Mouse (Mus musculus) midbrain, embryonic 13.5 days (tissue): ENCODE measurements around the gene Ak8. TPM values are rescaled to one million over a fixed set of nuclear protein-coding genes. Genes with fewer than 3 reads are reported as not detected.

ENCODE experiments used
- ATAC-seq: fragments of 200-750 bp; cut with Nextera tagmentation; 2 replicates; pipeline ENCODE4 v1.8.0; 2017; ENCODE audit warnings: mild to moderate bottlenecking, moderate TSS enrichment, moderate library complexity
- H3K27ac ChIP-seq: fragments of 300-500 bp; sonication (generic); 2 replicates; pipeline ENCODE4 v1.5.1; 2015; ENCODE audit warnings: inconsistent platforms, mild to moderate bottlenecking, moderate library complexity
- H3K27me3 ChIP-seq: fragments of 300-500 bp; sonication (generic); 2 replicates; pipeline ENCODE4 v1.6.1; 2015; ENCODE audit warnings: mild to moderate bottlenecking, inconsistent platforms
- H3K36me3 ChIP-seq: fragments of 300-500 bp; sonication (generic); 2 replicates; pipeline ENCODE4 v1.6.1; 2015; ENCODE audit warnings: mild to moderate bottlenecking, inconsistent platforms
- H3K4me1 ChIP-seq: fragments of 300-500 bp; sonication (generic); replicated peaks from 2 replicates; pipeline ENCODE4 v1.6.1; 2015; ENCODE audit warnings: inconsistent platforms
- H3K4me2 ChIP-seq: fragments of 300-500 bp; sonication (generic); replicated peaks from 2 replicates; pipeline ENCODE4 v1.6.1; 2015; ENCODE audit warnings: moderate library complexity, mild to moderate bottlenecking, inconsistent platforms
- H3K4me3 ChIP-seq: fragments of 300-500 bp; sonication (generic); replicated peaks from 2 replicates; pipeline ENCODE4 v1.5.1; 2015; ENCODE audit warnings: mild to moderate bottlenecking, inconsistent platforms
- H3K9ac ChIP-seq: fragments of 300-500 bp; sonication (generic); replicated peaks from 2 replicates; pipeline ENCODE4 v1.6.1; 2015; ENCODE audit warnings: mild to moderate bottlenecking, inconsistent platforms
- H3K9me3 ChIP-seq: fragments of 300-500 bp; sonication (generic); 2 replicates; pipeline ENCODE4 v1.6.1; 2016; ENCODE audit warnings: mild to moderate bottlenecking, inconsistent platforms
- WGBS: fragments of 180-500 bp; shearing (Covaris S2); methylation state at CpG from one replicate; pipeline ENCODE4 v1.1.7; 2015; 5-methylcytosine and 5-hydroxymethylcytosine counted together
- polyA plus RNA-seq: library from polyadenylated mRNA; unstranded; fragments of >200 nt; fragmentation: Nextera tagmentation; extraction: Ambion mirVana; gene quantifications from 2 replicates; pipeline ENCODE4 v1.2.1, GENCODE M21; 2015

Ak8 gene
- 2.2 and 2.6 TPM in 2 replicates for polyA plus RNA-seq

GRCm38 (mm10) chr2:28699361-28700335 lies at the start of gene Ak8, which contains the start of gene Spaca9:
TSS of gene Ak8 (plus strand) at chr2:28700164.
TSS of gene Spaca9 (minus strand) at chr2:28699727.
- Histone ChIP-seq H3K36me3 (no peaks in the 10 kb centered on the region), H3K4me1 (peaks cover 32% of the 10 kb centered on the region), H3K27me3 (peaks cover 12% of the 10 kb centered on the region; the same call in 1 of the 2 replicates), H3K27ac (peak within 1 kb of the TSS; percentile 44; the same call in 1 of the 2 replicates), H3K9ac (peak within 1 kb of the TSS; percentile 77), H3K9me3 (no peaks in the 10 kb centered on the region), H3K4me2 (peak within 1 kb of the TSS; percentile 92), H3K4me3 (peak within 1 kb of the TSS; percentile 67)
- ATAC-seq: peak; percentile 89
- 2% methylated on average over 53 of the region's 53 CpGs for WGBS

GRCm38 (mm10) chr2:28650526-28650925 lies 49.4 kb upstream of the Ak8 start:
- H3K36me3 ChIP-seq: peaks cover 15% of the 10 kb centered on the region
- no peak overlapping the region for H3K4me2 ChIP-seq
- H3K27me3 ChIP-seq: no peaks in the 10 kb centered on the region
- H3K27ac ChIP-seq: no peak overlapping the region
- no peaks in the 10 kb centered on the region for H3K9me3 ChIP-seq
- no peak for ATAC-seq
- H3K4me1 ChIP-seq: no peaks in the 10 kb centered on the region
- no peak overlapping the region for H3K4me3 ChIP-seq
- no peak overlapping the region for H3K9ac ChIP-seq

GRCm38 (mm10) chr2:28653351-28653750 lies 46.6 kb upstream of the Ak8 start:
- Histone ChIP-seq H3K4me2 (no peak overlapping the region), H3K9ac (no peak overlapping the region), H3K4me1 (no peaks in the 10 kb centered on the region), H3K9me3 (no peaks in the 10 kb centered on the region), H3K27ac (no peak overlapping the region), H3K36me3 (peaks cover 37% of the 10 kb centered on the region), H3K27me3 (no peaks in the 10 kb centered on the region), H3K4me3 (no peak overlapping the region)
- 96% methylated on average over 7 of the region's 7 CpGs for WGBS
- ATAC-seq: no peak

DNA sequence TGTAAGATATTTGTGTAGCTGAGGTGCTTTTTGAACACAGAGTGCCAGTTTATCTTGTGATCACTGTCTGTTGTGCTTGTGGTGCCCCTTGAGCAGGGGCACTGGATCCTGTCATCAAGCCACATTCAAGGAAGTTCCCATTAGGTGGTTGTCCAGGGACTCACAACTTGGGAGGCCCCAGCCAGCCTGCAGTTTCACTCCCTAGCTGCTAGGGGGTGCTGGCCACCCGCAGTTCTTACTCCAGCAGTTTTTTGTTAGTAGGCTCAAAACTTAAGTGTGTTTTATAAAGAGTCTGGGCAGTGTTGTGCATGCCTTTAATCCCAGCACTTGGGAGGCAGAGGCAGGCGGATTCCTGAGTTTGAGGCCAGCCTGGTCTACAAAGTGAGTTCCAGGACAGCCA lies 45.7 kb upstream of the Ak8 start:
- Histone ChIP-seq H3K27me3 (no peaks in the 10 kb centered on the region), H3K27ac (no peak overlapping the region), H3K9me3 (no peaks in the 10 kb centered on the region), H3K9ac (no peak overlapping the region), H3K4me3 (no peak overlapping the region), H3K36me3 (peaks cover 46% of the 10 kb centered on the region), H3K4me1 (no peaks in the 10 kb centered on the region), H3K4me2 (no peak overlapping the region)
- WGBS: 73% methylated on average over 2 of the region's 2 CpGs
- no peak for ATAC-seq

DNA sequence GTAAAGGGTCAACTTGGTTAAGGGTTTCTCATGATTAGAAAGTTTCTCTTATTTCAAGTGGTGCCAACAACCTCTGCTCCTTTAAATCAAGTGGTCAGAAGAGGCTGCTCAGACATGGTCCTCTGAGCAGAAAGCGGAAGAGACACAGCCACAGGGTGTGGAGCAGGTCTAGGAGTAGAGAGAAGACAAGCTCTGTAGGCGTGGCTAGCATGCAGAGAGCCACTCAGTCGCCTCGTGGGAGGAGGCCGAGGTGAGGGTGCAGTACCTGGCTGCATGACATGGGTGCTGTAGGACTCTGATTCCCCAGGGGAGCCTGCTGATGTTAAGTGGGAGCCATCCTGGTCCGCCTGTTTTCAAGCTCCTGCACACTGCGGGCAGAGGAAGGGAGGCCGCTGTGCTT lies 43.7 kb upstream of the Ak8 start:
- H3K27ac ChIP-seq: no peak overlapping the region
- H3K4me1 ChIP-seq: no peaks in the 10 kb centered on the region
- peaks cover 66% of the 10 kb centered on the region for H3K36me3 ChIP-seq
- ATAC-seq: no peak
- H3K4me2 ChIP-seq: no peak overlapping the region
- no peak overlapping the region for H3K4me3 ChIP-seq
- WGBS: 80% methylated on average over 8 of the region's 8 CpGs
- no peak overlapping the region for H3K9ac ChIP-seq
- H3K9me3 ChIP-seq: no peaks in the 10 kb centered on the region
- H3K27me3 ChIP-seq: no peaks in the 10 kb centered on the region

GRCm38 (mm10) chr2:28662891-28663290 lies 37.1 kb upstream of the Ak8 start:
- WGBS: 96% methylated on average over 3 of the region's 3 CpGs
- no peaks in the 10 kb centered on the region for H3K4me1 ChIP-seq
- H3K27ac ChIP-seq: no peak overlapping the region
- no peaks in the 10 kb centered on the region for H3K9me3 ChIP-seq
- H3K27me3 ChIP-seq: no peaks in the 10 kb centered on the region
- no peak overlapping the region for H3K4me2 ChIP-seq
- H3K4me3 ChIP-seq: no peak overlapping the region
- H3K36me3 ChIP-seq: peaks cover 97% of the 10 kb centered on the region
- H3K9ac ChIP-seq: no peak overlapping the region
- no peak for ATAC-seq

DNA sequence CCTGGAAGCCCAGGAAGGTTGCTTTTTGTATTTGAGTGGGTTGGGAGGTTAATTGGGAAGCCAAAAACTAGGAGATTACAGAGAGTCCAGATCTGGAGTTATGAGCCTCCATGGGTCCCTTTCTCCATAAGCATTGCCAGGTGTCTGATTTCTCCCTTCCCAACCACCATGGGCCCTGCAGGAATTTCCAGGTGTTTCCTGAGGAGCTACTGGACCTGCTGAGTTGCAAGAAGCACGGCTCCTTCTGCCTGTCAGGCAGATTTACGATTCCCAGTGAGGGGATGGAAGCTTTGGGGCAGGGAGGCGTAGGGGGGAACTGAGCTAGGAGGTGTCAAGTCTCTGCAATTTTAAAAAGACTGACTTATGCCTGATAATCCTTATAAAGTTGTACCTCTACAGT lies 34.1 kb upstream of the Ak8 start:
- WGBS: 91% methylated on average over 3 of the region's 3 CpGs
- no peak overlapping the region for H3K9ac ChIP-seq
- peaks cover 96% of the 10 kb centered on the region for H3K36me3 ChIP-seq

DNA sequence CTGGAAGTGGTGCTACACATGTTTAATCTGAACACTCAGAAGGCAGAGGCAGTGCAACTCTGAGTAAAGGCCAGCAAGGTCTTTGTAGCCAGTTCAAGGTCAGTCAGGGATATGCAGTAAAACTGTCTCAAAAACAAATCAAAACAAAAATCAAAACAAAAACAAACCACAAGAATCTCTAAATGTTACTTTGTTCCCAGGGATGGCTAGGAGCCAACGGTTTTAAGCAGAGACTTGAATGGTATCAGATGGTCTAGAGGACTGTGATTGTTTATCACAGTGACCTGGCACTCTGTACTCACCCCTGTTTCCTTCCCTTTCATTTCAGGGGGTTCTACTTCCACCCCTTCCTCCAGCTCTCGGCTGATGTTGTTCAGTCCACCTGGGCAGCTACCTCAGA lies 28.5 kb upstream of the Ak8 start:
- H3K27ac ChIP-seq: no peak overlapping the region
- peaks cover 97% of the 10 kb centered on the region for H3K36me3 ChIP-seq
- no peaks in the 10 kb centered on the region for H3K9me3 ChIP-seq
- ATAC-seq: no peak
- 92% methylated on average over 2 of the region's 2 CpGs for WGBS
- H3K4me1 ChIP-seq: no peaks in the 10 kb centered on the region
- no peak overlapping the region for H3K4me3 ChIP-seq
- H3K9ac ChIP-seq: no peak overlapping the region
- H3K4me2 ChIP-seq: no peak overlapping the region
- H3K27me3 ChIP-seq: no peaks in the 10 kb centered on the region

More for the DNA sequence above, 34.1 kb upstream of the Ak8 start:
- no peak overlapping the region for H3K27ac ChIP-seq
- no peak overlapping the region for H3K4me2 ChIP-seq
- ATAC-seq: no peak
- H3K4me1 ChIP-seq: no peaks in the 10 kb centered on the region
- no peaks in the 10 kb centered on the region for H3K9me3 ChIP-seq
- no peaks in the 10 kb centered on the region for H3K27me3 ChIP-seq
- H3K4me3 ChIP-seq: no peak overlapping the region

- WGBS: 93% methylated on average over 8 of the region's 8 CpGs
- no peaks in the 10 kb centered on the region for H3K4me1 ChIP-seq
- H3K36me3 ChIP-seq: peaks cover 97% of the 10 kb centered on the region
- no peak overlapping the region for H3K9ac ChIP-seq
- ATAC-seq: no peak
- H3K9me3 ChIP-seq: no peaks in the 10 kb centered on the region
- H3K27ac ChIP-seq: no peak overlapping the region
- H3K27me3 ChIP-seq: no peaks in the 10 kb centered on the region
- H3K4me3 ChIP-seq: no peak overlapping the region
- no peak overlapping the region for H3K4me2 ChIP-seq
These were observed 24.0 kb upstream of the Ak8 start for GRCm38 (mm10) chr2:28676005-28676404.

- H3K9ac ChIP-seq: no peak overlapping the region
- no peak overlapping the region for H3K4me3 ChIP-seq
- no peak overlapping the region for H3K27ac ChIP-seq
- H3K27me3 ChIP-seq: no peaks in the 10 kb centered on the region
- WGBS: 23% methylated on average over 4 of the region's 4 CpGs
- no peak overlapping the region for H3K4me2 ChIP-seq
- H3K36me3 ChIP-seq: peaks cover 99% of the 10 kb centered on the region
- no peaks in the 10 kb centered on the region for H3K4me1 ChIP-seq
- ATAC-seq: no peak
- no peaks in the 10 kb centered on the region for H3K9me3 ChIP-seq
These were observed 19.3 kb upstream of the Ak8 start for GRCm38 (mm10) chr2:28680710-28681109.

GRCm38 (mm10) chr2:28681718-28682117 lies 18.2 kb upstream of the Ak8 start:
- H3K36me3 ChIP-seq: peaks cover 99% of the 10 kb centered on the region
- H3K4me3 ChIP-seq: no peak overlapping the region
- WGBS: 92% methylated on average over 4 of the region's 4 CpGs
- no peaks in the 10 kb centered on the region for H3K4me1 ChIP-seq
- H3K9ac ChIP-seq: no peak overlapping the region
- H3K4me2 ChIP-seq: no peak overlapping the region
- no peaks in the 10 kb centered on the region for H3K27me3 ChIP-seq
- H3K27ac ChIP-seq: no peak overlapping the region
- H3K9me3 ChIP-seq: no peaks in the 10 kb centered on the region
- ATAC-seq: no peak

DNA sequence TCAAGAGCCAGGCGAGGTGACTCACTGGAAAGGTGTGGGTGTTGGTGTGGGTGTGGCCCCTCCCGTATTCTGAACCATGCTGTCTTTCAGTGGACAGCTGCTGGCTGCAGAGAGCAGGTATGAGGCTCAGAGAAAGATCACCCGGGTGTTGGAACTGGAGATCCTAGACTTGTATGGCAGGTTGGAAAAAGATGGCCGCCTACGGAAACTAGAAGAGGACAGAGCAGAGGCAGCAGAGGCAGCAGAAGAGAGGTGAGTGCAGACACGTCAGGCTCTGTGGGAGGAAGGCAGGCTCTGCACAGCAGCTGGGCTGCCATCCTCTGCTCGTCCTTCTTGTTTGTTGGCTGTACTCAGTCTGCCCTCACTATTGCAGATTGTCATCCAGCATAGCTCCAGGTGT lies 14.1 kb upstream of the Ak8 start:
- ATAC-seq: no peak
- Histone ChIP-seq H3K4me3 (no peak overlapping the region), H3K27ac (no peak overlapping the region), H3K9me3 (no peaks in the 10 kb centered on the region), H3K9ac (no peak overlapping the region), H3K4me1 (no peaks in the 10 kb centered on the region), H3K36me3 (peaks cover 83% of the 10 kb centered on the region), H3K4me2 (no peak overlapping the region), H3K27me3 (no peaks in the 10 kb centered on the region)
- WGBS: 92% methylated on average over 7 of the region's 7 CpGs
